Mouse (Mus musculus) ES-Bruce4 (cell line): Measurements from ENCODE around the gene Polr1c. TPM values are rescaled to one million over a fixed set of nuclear protein-coding genes. Genes with fewer than 3 reads are reported as not detected.
A peak's percentile ranks its signal among the peaks of the same experiment; 100 is the strongest.

Experiments
- H3K27ac ChIP-seq: 2 replicates; pipeline ENCODE4 v1.5.1; 2012; ENCODE audit warnings: low read length, inconsistent platforms; ENCODE audit not compliant: insufficient read depth
- H3K27me3 ChIP-seq: 2 replicates; pipeline ENCODE4 v1.6.1; 2012; ENCODE audit warnings: mild to moderate bottlenecking, low read length, inconsistent platforms; ENCODE audit not compliant: control insufficient read depth, poor library complexity, insufficient read depth, severe bottlenecking
- H3K36me3 ChIP-seq: 2 replicates; pipeline ENCODE4 v1.6.1; 2012; ENCODE audit warnings: inconsistent platforms, mild to moderate bottlenecking, low read length, moderate library complexity; ENCODE audit not compliant: control insufficient read depth, poor library complexity, insufficient read depth, severe bottlenecking
- H3K4me1 ChIP-seq: one replicate; pipeline ENCODE4 v1.8.1; 2011; ENCODE audit warnings: low read length; ENCODE audit not compliant: control insufficient read depth, insufficient read depth
- H3K4me3 ChIP-seq: 2 replicates; pipeline ENCODE4 v1.5.1; 2011; ENCODE audit warnings: low read depth, mild to moderate bottlenecking, low read length
- H3K9ac ChIP-seq: 2 replicates; pipeline ENCODE4 v1.6.1; 2012; ENCODE audit warnings: low read depth, mild to moderate bottlenecking, inconsistent platforms; ENCODE audit not compliant: poor library complexity, severe bottlenecking
- H3K9me3 ChIP-seq: replicated peaks from 2 replicates; pipeline ENCODE4 v1.6.1; 2012; ENCODE audit warnings: mild to moderate bottlenecking, low read length, inconsistent platforms; ENCODE audit not compliant: control insufficient read depth, poor library complexity, insufficient read depth, severe bottlenecking
- CTCF ChIP-seq: IDR thresholded peaks from one replicate; pipeline ENCODE4 v1.8.1; 2011; ENCODE audit warnings: low read depth, low read length
- EP300 ChIP-seq: IDR thresholded peaks from 2 replicates; pipeline ENCODE4 v1.6.1; 2011; ENCODE audit warnings: low read depth, low read length; ENCODE audit not compliant: insufficient read depth
- POLR2A ChIP-seq: IDR thresholded peaks from one replicate; pipeline ENCODE4 v1.8.1; 2011; ENCODE audit warnings: low read length; ENCODE audit not compliant: insufficient read depth
- polyA plus RNA-seq: library from polyadenylated mRNA; stranded (reverse); fragments of >200 nt; gene quantifications from 2 replicates; pipeline ENCODE4 v1.2.4, GENCODE M21; 2011; ENCODE audit warnings: low read depth; ENCODE audit not compliant: missing spikeins, insufficient read depth, insufficient read length

Polr1c gene
- polyA plus RNA-seq, 1 experiment = 106 TPM

DNA sequence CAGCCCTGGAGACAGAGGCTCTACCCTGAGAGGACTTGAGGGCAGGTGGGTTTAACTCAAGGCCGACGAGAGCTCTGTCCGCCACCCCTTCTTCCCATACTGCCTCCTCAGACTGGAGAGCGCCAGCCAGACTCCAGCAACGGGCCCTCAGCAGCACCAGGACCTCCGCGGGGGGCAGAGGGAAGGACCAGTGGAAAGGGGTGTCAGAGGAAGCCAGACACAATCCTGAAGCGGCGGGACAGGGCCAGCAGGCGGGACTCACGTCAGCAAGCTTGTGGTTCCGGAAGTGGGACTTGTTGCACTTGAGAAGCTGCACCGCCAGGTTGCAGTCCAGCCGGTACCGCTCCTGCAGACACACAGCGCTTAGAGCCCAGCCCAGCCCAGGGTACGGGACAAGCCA is 11.8 kb upstream of the Polr1c start:
- H3K9me3 ChIP-seq = no peaks in the 10 kb centered on the region
- H3K27me3 ChIP-seq = no peaks in the 10 kb centered on the region
- no peak overlapping the region for H3K27ac ChIP-seq
- no peak for TF ChIP-seq POLR2A
- TF ChIP-seq CTCF = no peak
- no peak for TF ChIP-seq EP300
- H3K36me3 ChIP-seq = peaks cover 40% of the 10 kb centered on the region
- no peak overlapping the region for H3K9ac ChIP-seq
- H3K4me1 ChIP-seq = no peaks in the 10 kb centered on the region
- H3K4me3 ChIP-seq = no peak overlapping the region

GRCm38 (mm10) chr17:46258279-46259053 is 10.6 kb upstream of the Polr1c start:
- Histone ChIP-seq H3K9me3 (no peaks in the 10 kb centered on the region), H3K27me3 (no peaks in the 10 kb centered on the region), H3K9ac (no peak overlapping the region), H3K4me1 (no peaks in the 10 kb centered on the region), H3K4me3 (0 out of 2 replicates have a peak overlapping the region, but pooled peaks have one; percentile 23), H3K36me3 (peaks cover 29% of the 10 kb centered on the region), H3K27ac (no peak overlapping the region)
- no peak for TF ChIP-seq POLR2A
- TF ChIP-seq CTCF = no peak
- TF ChIP-seq EP300 = no peak

DNA sequence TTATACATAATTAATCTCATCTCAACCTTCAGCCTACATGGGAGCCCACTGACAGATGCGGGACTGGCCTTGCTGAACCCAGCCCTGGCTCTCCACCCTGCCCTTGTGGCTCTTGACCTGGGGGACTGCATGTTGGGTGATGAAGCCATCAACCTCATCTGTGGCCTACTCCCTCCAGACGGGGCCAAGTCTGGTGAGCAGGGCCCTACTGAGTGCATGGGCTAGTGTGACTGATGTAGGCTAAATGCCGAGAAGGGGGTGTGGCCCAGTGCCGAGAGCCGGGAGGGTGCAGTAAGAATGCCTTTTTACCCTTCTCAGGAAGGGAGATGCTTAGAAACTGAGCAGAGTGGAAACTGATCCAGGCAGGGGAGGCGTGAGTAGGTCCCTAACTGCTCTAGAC is 7.3 kb upstream of the Polr1c start:
- H3K9me3 ChIP-seq = no peaks in the 10 kb centered on the region
- H3K9ac ChIP-seq = no peak overlapping the region
- no peak overlapping the region for H3K4me3 ChIP-seq
- no peaks in the 10 kb centered on the region for H3K4me1 ChIP-seq
- H3K36me3 ChIP-seq = peaks cover 16% of the 10 kb centered on the region
- no peak overlapping the region for H3K27ac ChIP-seq
- no peak for TF ChIP-seq EP300
- TF ChIP-seq POLR2A = no peak
- TF ChIP-seq CTCF = no peak
- H3K27me3 ChIP-seq = no peaks in the 10 kb centered on the region

DNA sequence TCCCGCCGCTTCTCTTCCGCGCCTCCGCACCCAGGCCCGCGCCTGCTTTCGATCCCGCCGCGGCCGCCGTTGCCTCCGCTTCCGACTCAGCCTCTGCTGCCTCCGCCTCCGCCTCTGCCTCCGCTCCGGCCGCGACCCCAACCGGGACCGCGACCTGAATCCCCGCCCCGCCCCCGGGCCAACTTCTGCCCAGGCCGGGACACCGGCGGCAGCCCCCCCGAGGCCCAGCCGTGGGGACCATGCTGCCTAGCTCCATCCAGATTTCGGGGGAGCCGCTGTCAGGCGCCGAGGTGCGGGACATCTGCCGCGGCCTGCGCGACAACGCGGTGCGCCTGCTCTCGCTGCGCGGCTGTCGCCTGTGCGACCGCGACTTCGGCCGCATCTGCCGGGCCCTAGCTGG is 6.3 kb upstream of the Polr1c start:
- Histone ChIP-seq H3K9me3 (no peaks in the 10 kb centered on the region), H3K27me3 (no peaks in the 10 kb centered on the region), H3K9ac (peak overlapping the region; percentile 59), H3K36me3 (peaks cover 12% of the 10 kb centered on the region), H3K4me3 (peak overlapping the region; percentile 55), H3K4me1 (no peaks in the 10 kb centered on the region), H3K27ac (no peak overlapping the region)
- TF ChIP-seq EP300 (no peak), CTCF (no peak), POLR2A (no peak)

- peak within 1 kb of the TSS; percentile 91 for H3K4me3 ChIP-seq
- H3K9me3 ChIP-seq = no peaks in the 10 kb centered on the region
- H3K36me3 ChIP-seq = peaks cover 8% of the 10 kb centered on the region
- no peaks in the 10 kb centered on the region for H3K4me1 ChIP-seq
- H3K9ac ChIP-seq = peak within 1 kb of the TSS; percentile 59
- no peaks in the 10 kb centered on the region for H3K27me3 ChIP-seq
- TF ChIP-seq CTCF = no peak
- TF ChIP-seq POLR2A = no peak
- no peak for TF ChIP-seq EP300
- no peak within 1 kb of the TSS for H3K27ac ChIP-seq
Observed at GRCm38 (mm10) chr17:46253452-46254084, 5.7 kb upstream of the Polr1c start, which contains the start of gene Lrrc73. Gene Lrrc73, plus strand, starts transcription at chr17:46253531.
